Mouse (Mus musculus) megakaryocyte-erythroid progenitor cell, adult 5-6 weeks (primary cell): ENCODE measurements around the gene Pax5. TPM values are rescaled to one million over a fixed set of nuclear protein-coding genes. Genes with fewer than 3 reads are reported as not detected.

ENCODE experiments used
- ATAC-seq: replicated peaks from 2 replicates; pipeline ENCODE4 v1.8.0; 2016; ENCODE audit warnings: mild to moderate bottlenecking, inconsistent platforms; ENCODE audit not compliant: severe bottlenecking, poor library complexity, low FRiP score, low TSS enrichment
- total RNA-seq, 2 experiments: library from RNA; stranded (forward) in 1 of 2; stranded (reverse) in 1 of 2; fragments of 200-1000, 215-1000 nt in 1 of 2; fragments of >200 nt in 1 of 2; fragmentation: Nextera tagmentation in 1 of 2; gene quantifications; 2 replicates each; pipeline ENCODE4 v1.2.3; 2014 to 2017

Gene Pax5
- total RNA-seq, 2 experiments from 2014 or later, result 0.33 to 15.7 TPM

GRCm38 (mm10) chr4:44620241-44620640, 90.0 kb downstream of the Pax5 start:
- no peak for ATAC-seq

- ATAC-seq, result no peak
These were observed 96.1 kb downstream of the Pax5 start for GRCm38 (mm10) chr4:44614066-44614667.

GRCm38 (mm10) chr4:44612392-44612791, 97.9 kb downstream of the Pax5 start:
- ATAC-seq, result no peak

GRCm38 (mm10) chr4:44605453-44605852, 104.8 kb downstream of the Pax5 start:
- ATAC-seq, result no peak

- no peak for ATAC-seq
These were observed 108.0 kb downstream of the Pax5 start for GRCm38 (mm10) chr4:44602257-44602801.

GRCm38 (mm10) chr4:44601370-44601769, 108.9 kb downstream of the Pax5 start:
- no peak for ATAC-seq

GRCm38 (mm10) chr4:44600875-44601274, 109.4 kb downstream of the Pax5 start:
- no peak for ATAC-seq

GRCm38 (mm10) chr4:44597965-44598364, 112.3 kb downstream of the Pax5 start:
- ATAC-seq, result no peak

- ATAC-seq, result no peak
These were observed 117.2 kb downstream of the Pax5 start for GRCm38 (mm10) chr4:44593091-44593490.

- no peak for ATAC-seq
These were observed 127.6 kb downstream of the Pax5 start for GRCm38 (mm10) chr4:44582687-44583086.

- ATAC-seq, result no peak
These were observed 131.7 kb downstream of the Pax5 start for GRCm38 (mm10) chr4:44578591-44578990.

- no peak for ATAC-seq
These were observed 133.0 kb downstream of the Pax5 start for GRCm38 (mm10) chr4:44577293-44577692.

GRCm38 (mm10) chr4:44576786-44577185, 133.5 kb downstream of the Pax5 start:
- ATAC-seq, result no peak

- no peak for ATAC-seq
These were observed 137.3 kb downstream of the Pax5 start for GRCm38 (mm10) chr4:44573017-44573416.

- no peak for ATAC-seq
These were observed 137.9 kb downstream of the Pax5 start for GRCm38 (mm10) chr4:44572373-44572772.

- ATAC-seq, result no peak
These were observed 141.1 kb downstream of the Pax5 start for GRCm38 (mm10) chr4:44569138-44569537.

GRCm38 (mm10) chr4:44568666-44569065, 141.6 kb downstream of the Pax5 start:
- no peak for ATAC-seq

- ATAC-seq, result no peak
These were observed 143.9 kb downstream of the Pax5 start for GRCm38 (mm10) chr4:44566401-44566800.

GRCm38 (mm10) chr4:44565126-44566082, 144.9 kb downstream of the Pax5 start:
- ATAC-seq, result no peak

GRCm38 (mm10) chr4:44564602-44565001, 145.7 kb downstream of the Pax5 start:
- peak; percentile 67; the same call in 1 of the 2 replicates for ATAC-seq
